Mouse (Mus musculus): ENCODE measurements around the gene 4930442H23Rik.
"Not testable (repeated sequence)": the region's sequence is repeated elsewhere in the genome, so short reads cannot be mapped to it uniquely, and the experiment has no call there.

4930442H23Rik gene

DNA sequence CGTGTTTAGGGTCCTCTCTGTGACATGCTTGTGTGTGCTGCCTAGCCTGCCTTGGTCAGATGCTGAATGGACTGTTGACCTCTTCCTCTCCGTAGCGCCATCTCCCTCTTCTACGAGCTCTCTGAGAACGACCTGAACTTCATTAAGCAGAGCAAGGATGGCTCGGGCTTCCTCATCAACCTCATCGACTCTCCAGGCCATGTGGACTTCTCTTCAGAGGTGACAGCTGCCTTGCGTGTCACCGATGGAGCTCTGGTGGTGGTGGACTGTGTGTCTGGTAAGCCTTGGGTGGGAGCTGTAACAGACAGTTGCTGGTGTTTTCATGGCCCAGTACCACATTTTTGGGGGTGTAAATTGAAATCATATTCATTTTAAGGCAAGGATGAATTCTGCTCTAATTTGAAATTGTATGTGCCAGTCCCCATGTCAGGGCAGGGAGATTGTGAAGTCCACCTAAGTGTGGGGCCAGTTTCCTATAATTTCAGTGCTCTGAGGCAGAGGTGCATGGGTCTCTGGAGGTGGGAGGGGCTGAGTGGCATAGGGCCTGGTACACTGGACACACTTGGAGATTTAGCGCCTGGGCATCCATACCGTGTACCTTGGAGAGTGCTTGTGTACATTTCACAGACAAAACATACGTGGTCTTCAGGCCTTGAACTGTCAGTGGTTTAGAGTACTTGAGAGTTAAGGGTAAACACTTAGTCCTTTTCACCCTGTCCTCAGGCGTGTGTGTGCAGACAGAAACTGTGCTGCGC is 5.5 kb downstream of the 4930442H23Rik start:
- no peak for DNase-seq (ENCODE audit: low read depth, low spot score)

- DNase-seq (ENCODE audit: low read depth, low spot score), result peak; percentile 51
Observed at GRCm38 (mm10) chr10:81177491-81177925, 6.1 kb downstream of the 4930442H23Rik start.

DNA sequence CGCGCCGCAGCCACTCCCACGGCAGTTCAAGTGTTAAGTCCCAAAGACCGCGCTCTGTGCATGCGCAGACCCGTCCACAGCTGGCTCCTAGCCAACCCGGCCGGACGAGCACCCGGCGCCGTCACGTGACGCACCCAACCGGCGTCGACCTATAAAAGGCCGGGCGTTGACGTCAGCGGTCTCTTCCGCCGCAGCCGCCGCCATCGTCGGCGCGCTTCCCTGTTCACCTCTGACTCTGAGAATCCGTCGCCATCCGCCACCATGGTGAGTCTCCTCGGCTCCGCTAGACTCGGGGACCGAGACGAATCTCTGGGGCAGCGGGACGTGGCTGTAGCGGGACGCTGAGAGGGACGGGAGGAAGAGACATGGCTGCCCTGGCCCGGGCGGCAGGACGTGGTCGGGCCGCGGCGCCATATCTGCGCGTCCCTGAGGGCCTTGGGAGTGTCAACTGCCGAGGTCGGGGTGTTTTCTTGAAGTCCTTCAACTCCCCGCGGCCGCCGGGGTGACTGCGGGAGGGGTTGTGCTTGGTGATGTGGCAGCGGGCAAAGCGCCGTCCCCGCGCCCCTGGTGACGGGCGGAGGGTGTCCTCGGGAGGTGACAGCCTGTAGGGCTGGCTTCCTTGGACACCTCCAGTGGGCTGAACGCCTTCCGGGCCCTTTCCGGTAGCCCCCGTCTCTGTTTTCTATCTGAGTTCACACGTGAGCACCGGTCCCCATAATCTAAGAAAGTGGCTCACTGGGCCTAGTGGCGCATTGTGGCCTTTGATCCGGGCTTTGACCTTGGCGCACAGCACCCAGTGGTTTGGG is 7.0 kb downstream of the 4930442H23Rik start, which contains the start of gene Eef2:
Eef2 (plus strand) TSS at position 166 of the 806 bp plus-strand sequence.
- DNase-seq (ENCODE audit: low read depth, low spot score), result peak; percentile 97

DNA sequence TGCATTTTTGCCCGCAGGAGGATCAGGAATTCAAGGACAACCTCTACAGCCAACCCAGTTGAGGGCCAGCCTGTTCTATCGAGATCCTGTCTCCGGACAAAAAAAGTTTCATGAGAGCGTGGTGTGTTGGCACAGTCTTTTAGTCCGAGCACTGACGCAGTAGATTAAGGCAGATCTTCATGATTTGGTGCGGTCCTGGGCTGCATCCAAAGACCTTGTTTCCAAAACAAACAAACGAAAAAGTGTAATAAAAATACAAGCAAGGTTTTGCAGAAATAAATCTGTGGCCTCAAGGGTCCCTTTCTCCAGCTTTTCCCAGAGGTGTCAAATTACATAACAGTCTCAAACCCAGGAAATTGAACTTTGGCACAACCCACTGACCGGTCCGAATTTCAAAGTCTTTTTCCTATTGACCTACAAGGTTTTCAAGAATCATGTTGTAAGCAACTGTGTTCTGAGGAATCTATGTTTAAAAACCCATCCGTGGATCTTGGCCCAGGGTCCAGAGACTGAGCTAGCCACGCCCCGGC is 7.6 kb downstream of the 4930442H23Rik start:
- peak; percentile 83 for DNase-seq (ENCODE audit: low read depth, low spot score)

DNA sequence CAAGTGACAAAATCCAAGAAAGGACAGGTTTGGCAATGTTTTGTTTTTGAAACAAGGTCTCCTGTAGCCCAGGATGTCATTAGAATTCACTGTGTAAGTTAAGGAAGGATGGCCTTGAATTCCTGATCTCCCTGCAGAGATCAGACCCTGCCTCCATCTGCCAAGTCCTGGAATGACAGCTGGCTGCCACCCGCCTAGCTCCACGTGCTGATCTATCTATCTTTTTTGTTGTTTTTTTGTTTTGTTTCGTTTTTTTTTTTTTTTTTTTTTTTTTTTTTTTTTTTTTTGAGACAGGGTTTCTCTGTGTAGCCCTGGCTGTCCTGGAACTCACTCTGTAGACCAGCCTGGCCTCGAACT is 8.3 kb downstream of the 4930442H23Rik start:
- not testable (repeated sequence) for DNase-seq (ENCODE audit: low read depth, low spot score)

DNA sequence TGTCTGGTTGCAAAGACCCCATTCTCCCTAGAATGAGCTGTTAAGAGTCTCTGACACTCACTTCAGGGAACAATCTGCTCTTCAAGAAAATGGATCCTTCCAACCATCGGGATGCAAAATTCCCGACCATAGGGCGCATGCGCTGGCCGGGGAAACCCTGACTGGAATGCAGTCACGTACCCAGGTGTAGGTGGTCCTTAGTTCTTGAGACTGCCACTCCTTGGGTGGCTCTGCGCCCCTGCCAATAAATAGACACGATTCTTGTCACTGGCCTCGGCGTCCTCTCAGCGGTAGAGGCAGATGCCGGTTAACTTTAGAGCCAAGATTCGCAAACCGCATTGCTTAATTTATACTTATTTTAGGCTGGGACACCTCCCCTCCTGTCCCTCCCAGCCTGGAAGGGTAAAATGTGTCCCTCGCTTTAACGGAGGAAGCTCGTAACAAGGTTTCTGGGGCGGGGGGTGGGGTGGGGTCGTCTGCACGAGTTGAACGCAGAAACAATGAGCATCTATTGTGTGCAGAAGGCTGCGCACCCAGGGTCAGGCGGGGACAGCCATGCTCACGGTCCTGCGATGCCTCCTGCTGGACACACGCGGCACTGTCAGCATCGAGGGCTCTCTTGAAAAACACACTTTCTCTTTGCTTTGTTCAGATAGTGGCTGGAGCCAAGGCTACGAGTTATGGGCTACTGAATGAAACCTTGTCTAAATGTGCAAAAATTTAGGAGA is 8.9 kb downstream of the 4930442H23Rik start:
- peak; percentile 92 for DNase-seq (ENCODE audit: low read depth, low spot score)

- peak; percentile 80 for DNase-seq (ENCODE audit: low read depth, low spot score)
Observed at GRCm38 (mm10) chr10:81173132-81173531, 10.5 kb downstream of the 4930442H23Rik start.

DNA sequence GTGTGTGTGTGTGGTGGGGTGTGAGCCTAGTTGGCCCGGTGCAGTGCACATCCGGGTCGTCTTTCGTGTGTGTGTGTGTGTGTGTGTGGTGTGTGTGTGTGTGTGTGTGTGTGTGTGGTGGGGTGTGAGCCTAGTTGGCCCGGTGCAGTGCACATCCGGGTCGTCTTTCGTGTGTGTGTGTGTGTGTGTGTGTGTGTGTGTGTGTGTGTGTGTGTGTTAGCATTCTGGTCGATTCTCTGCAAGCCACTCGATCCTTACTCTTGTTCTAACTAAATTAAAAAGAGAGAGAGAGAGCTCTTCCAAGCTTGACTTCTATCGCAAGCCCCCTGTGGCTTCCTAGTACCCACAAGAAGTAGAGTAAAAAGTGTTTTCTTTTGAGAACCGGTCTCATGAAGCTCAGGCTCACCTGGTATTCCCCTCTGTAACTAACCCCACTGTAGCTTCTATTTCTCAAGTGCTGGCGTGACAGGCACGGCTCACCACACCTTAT is 14.2 kb downstream of the 4930442H23Rik start:
- not testable (repeated sequence) for DNase-seq (ENCODE audit: low read depth, low spot score)

GRCm38 (mm10) chr10:81168521-81169244 is 15.0 kb downstream of the 4930442H23Rik start:
- DNase-seq (ENCODE audit: low read depth, low spot score), result peak; percentile 74

DNA sequence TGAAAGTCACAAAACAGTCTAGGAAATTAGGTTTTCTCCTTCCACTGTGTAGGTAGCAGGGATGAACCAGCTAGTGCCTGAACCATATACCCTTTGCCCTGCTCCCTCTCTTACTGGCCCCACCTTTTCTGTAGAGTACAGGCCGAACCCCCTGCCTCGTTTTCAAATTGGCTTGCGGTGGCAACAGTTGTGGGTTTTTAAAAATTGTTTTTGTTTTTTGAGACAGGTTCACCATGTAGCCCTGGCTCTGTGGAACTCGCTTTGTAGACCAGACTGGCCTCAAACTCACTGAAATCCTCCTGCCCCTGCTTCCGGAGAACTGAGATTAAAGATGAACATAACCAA is 15.6 kb downstream of the 4930442H23Rik start:
- DNase-seq (ENCODE audit: low read depth, low spot score), result no peak

DNA sequence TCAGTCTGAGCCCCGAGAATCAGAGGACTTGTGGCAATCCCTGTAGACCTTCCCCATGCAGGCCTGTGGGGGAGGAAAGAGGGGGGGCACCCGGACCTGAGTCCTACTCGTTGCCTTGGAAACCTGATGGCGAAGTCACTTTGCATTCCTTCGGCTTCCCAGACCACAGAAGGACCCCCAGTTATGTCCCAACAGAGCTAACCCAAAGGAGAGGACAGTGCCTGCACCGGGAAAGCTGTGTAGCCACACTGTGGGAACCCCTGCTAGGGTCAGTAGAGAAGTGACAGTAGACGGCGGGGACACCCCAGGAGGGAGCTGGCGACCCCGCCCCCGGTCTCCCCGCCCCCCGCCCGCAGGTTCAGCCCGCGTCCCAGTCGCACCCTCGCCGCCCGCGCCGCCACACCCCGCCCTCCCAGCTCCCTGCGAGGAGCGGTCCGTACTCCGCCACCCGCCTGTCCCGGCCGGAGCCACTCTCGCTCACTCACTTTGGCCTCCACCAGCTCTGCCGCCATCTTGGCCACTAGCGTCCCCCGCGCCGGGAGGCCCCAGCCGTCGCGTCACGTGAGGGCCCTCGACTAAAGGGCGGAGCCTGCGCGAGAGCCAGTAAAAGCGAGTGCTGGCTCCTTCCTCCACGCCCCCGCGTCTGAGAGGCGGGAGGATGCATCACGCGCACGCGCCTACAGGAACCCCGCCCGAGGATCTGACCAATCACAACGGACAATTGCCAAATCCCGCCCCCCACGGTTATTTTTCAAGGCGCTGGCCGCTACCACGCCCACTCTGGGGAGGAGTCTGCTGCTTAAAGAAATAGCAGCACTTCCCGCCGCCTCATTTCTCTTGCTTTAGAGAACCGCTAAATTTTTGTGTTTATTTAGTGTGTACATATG is 16.2 kb downstream of the 4930442H23Rik start, which contains the start of gene Pias4:
Pias4 (minus strand) TSS at position 724 of the 887 bp plus-strand sequence.
- peak; percentile 99 for DNase-seq (ENCODE audit: low read depth, low spot score)

DNA sequence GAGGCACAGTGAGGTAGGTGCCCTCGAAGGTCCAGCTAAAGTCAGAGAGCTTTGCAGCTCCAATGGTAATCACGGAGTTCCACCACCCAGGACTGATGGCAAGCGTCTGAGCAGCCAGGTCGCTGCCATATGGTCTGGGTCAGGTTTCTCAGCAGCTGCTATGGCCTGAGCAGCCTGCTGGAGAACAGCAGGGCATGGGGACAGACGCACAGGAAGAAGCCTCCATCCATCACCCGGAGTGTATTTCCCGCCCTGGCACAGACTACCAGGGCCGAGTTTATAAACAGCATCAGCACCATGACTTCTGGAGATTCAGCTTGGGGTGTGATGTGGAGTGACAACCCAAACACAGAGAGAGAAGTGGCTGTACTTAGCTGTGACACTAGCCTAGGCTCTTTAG is 18.5 kb downstream of the 4930442H23Rik start:
- no peak for DNase-seq (ENCODE audit: low read depth, low spot score)

DNA sequence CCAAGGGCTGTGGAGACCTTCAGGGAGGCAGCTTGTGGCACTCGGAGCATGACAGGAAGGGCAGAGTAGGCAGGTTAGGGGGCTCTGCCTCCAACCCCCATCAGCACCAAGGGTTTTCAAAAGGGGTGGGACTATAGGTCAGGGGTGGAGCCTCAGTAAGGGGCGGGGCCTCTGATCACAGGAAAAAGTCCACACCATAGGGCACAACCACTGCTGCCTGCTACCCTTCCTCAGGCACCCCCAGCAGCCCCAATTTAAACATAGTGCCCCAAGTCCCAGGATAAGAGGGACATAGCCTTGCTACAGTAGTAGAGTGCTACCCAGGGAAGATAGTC is 21.4 kb downstream of the 4930442H23Rik start:
- DNase-seq (ENCODE audit: low read depth, low spot score), result no peak

GRCm38 (mm10) chr10:81161602-81162317 is 21.9 kb downstream of the 4930442H23Rik start:
- DNase-seq (ENCODE audit: low read depth, low spot score), result no peak

GRCm38 (mm10) chr10:81154736-81155135 is 28.9 kb downstream of the 4930442H23Rik start:
- no peak for DNase-seq (ENCODE audit: low read depth, low spot score)

DNA sequence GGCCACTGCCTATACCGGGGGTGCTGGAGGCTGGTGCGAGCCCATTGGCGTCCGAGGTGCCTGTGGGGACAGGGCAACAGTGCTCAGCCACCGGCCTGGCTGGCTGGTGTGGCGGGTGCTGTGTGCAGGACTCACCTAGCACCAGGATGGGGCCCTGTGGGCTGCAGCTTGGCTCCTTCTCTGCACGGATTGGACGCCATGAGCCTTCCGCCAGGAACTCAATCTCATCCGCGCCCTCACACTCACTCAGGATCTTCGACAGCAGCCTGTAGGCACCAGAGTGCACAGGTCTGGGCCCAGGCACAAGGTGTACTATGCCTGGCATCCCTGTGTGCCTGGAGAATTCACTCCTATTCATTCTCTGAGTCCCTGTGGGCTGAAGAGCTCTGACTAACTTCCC is 29.3 kb downstream of the 4930442H23Rik start:
- DNase-seq (ENCODE audit: low read depth, low spot score), result no peak

DNA sequence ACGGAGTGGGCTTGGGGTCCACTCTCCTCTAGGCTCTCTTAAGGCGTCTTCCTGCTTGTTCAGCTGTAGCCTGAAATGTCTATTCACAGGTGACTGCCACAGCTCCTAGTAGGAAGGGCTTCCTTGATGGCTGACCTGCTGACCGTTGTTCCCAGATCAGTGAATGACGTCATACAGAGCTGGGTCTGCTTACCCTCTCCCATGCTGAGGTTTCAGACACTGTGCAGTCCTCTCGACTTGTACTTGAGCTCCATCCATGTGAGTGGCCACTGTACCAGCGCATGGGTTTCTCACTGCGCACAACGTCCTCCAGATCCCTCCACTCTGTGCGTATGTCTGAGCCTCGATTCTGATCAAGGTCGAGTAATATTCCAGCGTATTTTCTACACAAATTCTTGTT is 31.0 kb downstream of the 4930442H23Rik start:
- no peak for DNase-seq (ENCODE audit: low read depth, low spot score)

DNA sequence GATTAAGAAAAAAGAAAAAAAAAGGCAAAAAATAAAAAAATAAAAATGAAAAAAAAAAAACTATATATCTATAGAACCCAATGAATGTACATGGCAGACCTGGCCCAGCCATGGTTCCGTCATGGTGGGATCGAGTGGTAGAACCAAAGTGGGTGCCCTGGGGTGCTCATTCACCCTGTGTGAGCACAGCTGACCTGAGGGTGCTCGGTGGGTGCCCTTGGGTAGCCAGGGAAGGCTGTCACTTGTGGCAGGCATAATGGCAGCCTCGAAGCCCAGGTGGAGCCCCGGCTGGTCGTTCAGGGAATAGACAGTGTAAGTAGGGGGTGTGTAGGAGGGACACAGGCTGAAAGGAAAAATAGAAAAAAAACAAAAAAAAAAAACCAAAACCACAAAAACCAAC is 32.4 kb downstream of the 4930442H23Rik start:
- no peak for DNase-seq (ENCODE audit: low read depth, low spot score)

GRCm38 (mm10) chr10:81146296-81146695 is 37.4 kb downstream of the 4930442H23Rik start:
- peak; percentile 68 for DNase-seq (ENCODE audit: low read depth, low spot score)
